Mouse (Mus musculus): Measurements from ENCODE around the gene Oas1c. TPM values are rescaled to one million over a fixed set of nuclear protein-coding genes. Genes with fewer than 3 reads are reported as not detected.

The Oas1c gene
- total RNA-seq, 4 experiments from 2014 or later: 0.21 to 0.27 TPM; not detected in 2

- DNase-seq (ENCODE audit: low spot score in 2 of 2): no peak
Observed at GRCm38 (mm10) chr5:120782446-120782845, 29.9 kb downstream of the Oas1c start.

- DNase-seq (ENCODE audit: low spot score in 2 of 2): no peak
Observed at GRCm38 (mm10) chr5:120781646-120782045, 30.7 kb downstream of the Oas1c start.

- no peak for DNase-seq (ENCODE audit: low spot score in 2 of 2)
Observed at GRCm38 (mm10) chr5:120779922-120780321, 32.4 kb downstream of the Oas1c start.

GRCm38 (mm10) chr5:120778941-120779340 is 33.4 kb downstream of the Oas1c start:
- DNase-seq (ENCODE audit: low spot score in 2 of 2): no peak

- no peak for DNase-seq (ENCODE audit: low spot score in 2 of 2)
Observed at GRCm38 (mm10) chr5:120777478-120777877, 34.8 kb downstream of the Oas1c start, which contains the start of gene Oas3. Gene Oas3, minus strand, starts transcription at chr5:120777661.

GRCm38 (mm10) chr5:120776801-120777200 is 35.5 kb downstream of the Oas1c start:
- DNase-seq (ENCODE audit: low spot score in 2 of 2): no peak

- no peak for DNase-seq (ENCODE audit: low spot score in 2 of 2)
Observed at GRCm38 (mm10) chr5:120775287-120775985, 36.9 kb downstream of the Oas1c start.

- no peak for DNase-seq (ENCODE audit: low spot score in 2 of 2)
Observed at GRCm38 (mm10) chr5:120769396-120769795, 42.9 kb downstream of the Oas1c start.

GRCm38 (mm10) chr5:120765010-120765409 is 47.3 kb downstream of the Oas1c start:
- no peak for DNase-seq (ENCODE audit: low spot score in 2 of 2)

GRCm38 (mm10) chr5:120761901-120762300 is 50.4 kb downstream of the Oas1c start:
- no peak for DNase-seq (ENCODE audit: low spot score in 2 of 2)

- no peak for DNase-seq (ENCODE audit: low spot score in 2 of 2)
Observed at GRCm38 (mm10) chr5:120754215-120754614, 58.1 kb downstream of the Oas1c start.

- DNase-seq (ENCODE audit: low spot score in 2 of 2): no peak
Observed at GRCm38 (mm10) chr5:120752786-120753185, 59.5 kb downstream of the Oas1c start.

- no peak for DNase-seq (ENCODE audit: low spot score in 2 of 2)
Observed at GRCm38 (mm10) chr5:120751206-120751605, 61.1 kb downstream of the Oas1c start.

Small RNA genes lying within 50 kb of the gene (microRNA-seq; reads per million reads assigned to microRNA genes)
- not detected for gene Gm22907

Other genes with a start within 250 kb of the Oas1c start
- 10 to 100 TPM; 39.3 to 42.7 (median 41.5) TPM for gene Tpcn1, start 223.8 kb downstream of the Oas1c start, total RNA-seq (2022)
- not detected for gene Iqcd, start 223.5 kb downstream of the Oas1c start, total RNA-seq (2022)
- gene Rita1, start 199.9 kb downstream of the Oas1c start, total RNA-seq (2022): 1 to 10 TPM; 4.9 to 8.3 (median 6.4) TPM
- 10 to 100 TPM; 16.7 to 19.7 (median 17.3) TPM for gene Ddx54, start 199.8 kb downstream of the Oas1c start, total RNA-seq (2022)
- not detected for gene Cfap73, start 178.3 kb downstream of the Oas1c start, total RNA-seq (2022)
- not detected for gene Rasal1, start 163.7 kb downstream of the Oas1c start, total RNA-seq (2022)
- gene Dtx1, start 100.6 kb downstream of the Oas1c start, total RNA-seq (2022): 1 to 10 TPM in 1 of 4 experiments, under 1 TPM in 3; 0.22 to 1.3 (median 0.31) TPM
- gene Oas2, start 62.7 kb downstream of the Oas1c start, total RNA-seq (2022): under 1 TPM in 2 of 4 experiments, not detected in 2; 0.07 to 0.16 TPM
- gene Oas3, start 34.9 kb downstream of the Oas1c start, total RNA-seq (2022): not detected
- not detected for gene Oas1e, start 17.0 kb downstream of the Oas1c start, total RNA-seq (2022)
- not detected for gene Oas1f, start 34.9 kb upstream of the Oas1c start, total RNA-seq (2022)
- not detected for gene Oas1h, start 48.9 kb upstream of the Oas1c start, total RNA-seq (2022)
- not detected for gene Oas1g, start 75.1 kb upstream of the Oas1c start, total RNA-seq (2022)
- not detected for gene Oas1a, start 95.0 kb upstream of the Oas1c start, total RNA-seq (2022)
- not detected for gene Oas1d, start 102.0 kb upstream of the Oas1c start, total RNA-seq (2022)
- gene Rph3a, start 197.6 kb upstream of the Oas1c start, total RNA-seq (2022): under 1 TPM in 1 of 4 experiments, not detected in 3; 0.05 TPM